Mouse (Mus musculus) urinary bladder, postnatal 14 days (tissue): ENCODE data around the gene Sspo.

Experiments
- DNase-seq: peaks from one replicate; pipeline ENCODE4 v3.0.0; 2021; ENCODE audit warnings: low spot score

Sspo gene

GRCm38 (mm10) chr6:48540721-48541120 is 92.7 kb downstream of the Sspo start:
- DNase-seq = no peak

GRCm38 (mm10) chr6:48541560-48542450 is 93.8 kb downstream of the Sspo start:
- peak; percentile 57 for DNase-seq

- no peak for DNase-seq
Observed at GRCm38 (mm10) chr6:48542631-48543030, 94.6 kb downstream of the Sspo start.

- DNase-seq = no peak
Observed at GRCm38 (mm10) chr6:48545251-48545650, 97.2 kb downstream of the Sspo start.

GRCm38 (mm10) chr6:48546271-48546670 is 98.2 kb downstream of the Sspo start:
- DNase-seq = no peak

GRCm38 (mm10) chr6:48546858-48547257 is 98.8 kb downstream of the Sspo start:
- no peak for DNase-seq

- no peak for DNase-seq
Observed at GRCm38 (mm10) chr6:48548314-48548713, 100.3 kb downstream of the Sspo start.
